Mouse (Mus musculus): ENCODE measurements around the gene Pcbp2.

DNA sequence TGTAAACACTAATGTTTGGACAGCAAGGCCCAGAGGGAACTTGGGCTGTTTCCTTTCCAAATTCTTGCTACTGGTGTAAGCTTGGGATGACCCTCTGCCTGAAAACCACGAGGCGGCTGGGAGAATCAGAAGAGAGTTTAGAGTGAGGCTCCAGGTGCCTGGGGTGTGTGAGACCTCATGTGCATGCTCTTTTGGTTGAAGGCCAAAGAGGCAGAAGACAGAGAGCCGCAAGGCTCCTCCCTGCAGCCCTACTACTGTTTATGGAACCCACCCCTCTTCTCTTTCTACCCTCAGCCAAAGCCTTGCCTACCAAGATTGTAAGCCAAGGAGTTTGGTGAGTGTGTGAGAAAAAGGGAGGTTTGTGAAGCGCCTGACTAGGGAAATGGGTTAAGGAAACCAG, 45.5 kb downstream of the Pcbp2 start:
- TF ChIP-seq CTCF (IDR thresholded peaks at IDR 0.05; ENCODE audit: extremely low read depth, insufficient read depth, low read length) (no peak), POLR2A (IDR thresholded peaks at IDR 0.05; ENCODE audit: extremely low read depth, insufficient read depth, low read length) (no peak)
